Mouse (Mus musculus) midbrain, embryonic 10.5 days (tissue): ENCODE results near the gene Mettl26. TPM values are rescaled to one million over a fixed set of nuclear protein-coding genes. Genes with fewer than 3 reads are reported as not detected.

Experiments used
- DNase-seq: peaks from one replicate; pipeline ENCODE4 v3.0.0-alpha.2; 2017; ENCODE audit warnings: low spot score
- H3K27ac ChIP-seq: fragments of 300-500 bp; sonication (generic); replicated peaks from 2 replicates; pipeline ENCODE4 v1.5.1; 2016; ENCODE audit warnings: mild to moderate bottlenecking
- H3K27me3 ChIP-seq: fragments of 300-500 bp; sonication (generic); 2 replicates; pipeline ENCODE4 v1.6.1; 2016; ENCODE audit warnings: low read depth, mild to moderate bottlenecking; ENCODE audit not compliant: poor library complexity, severe bottlenecking
- H3K36me3 ChIP-seq: fragments of 300-500 bp; sonication (generic); 2 replicates; pipeline ENCODE4 v1.6.1; 2016; ENCODE audit warnings: mild to moderate bottlenecking, moderate library complexity
- H3K4me1 ChIP-seq: fragments of 300-500 bp; sonication (generic); 2 replicates; pipeline ENCODE4 v1.6.1; 2016
- H3K4me3 ChIP-seq: fragments of 300-500 bp; sonication (generic); 2 replicates; pipeline ENCODE4 v1.5.1; 2016; ENCODE audit warnings: mild to moderate bottlenecking, moderate library complexity
- H3K9me3 ChIP-seq: fragments of 300-500 bp; sonication (generic); replicated peaks from 2 replicates; pipeline ENCODE4 v1.6.1; 2016; ENCODE audit warnings: mild to moderate bottlenecking
- WGBS: fragments of 180-500 bp; shearing (Covaris S2); methylation state at CpG from one replicate; pipeline ENCODE4 v1.1.7; 2016; 5-methylcytosine and 5-hydroxymethylcytosine counted together
- microRNA-seq: library from miRNA; unstranded; fragments of <30 nt; microRNA quantifications from one replicate; pipeline ENCODE4, GENCODE M21; 2017
- polyA plus RNA-seq: library from polyadenylated mRNA; unstranded; fragments of >200 nt; fragmentation: Nextera tagmentation; extraction: Ambion mirVana; gene quantifications from 2 replicates; pipeline ENCODE4 v1.2.1, GENCODE M21; 2016

The Mettl26 gene
- polyA plus RNA-seq, 1 experiment from 2014 or later: 80.4 TPM

- H3K9me3 ChIP-seq: no peaks in the 10 kb centered on the region
- H3K4me1 ChIP-seq: peaks cover 16% of the 10 kb centered on the region
- H3K4me3 ChIP-seq: no peak overlapping the region
- H3K27ac ChIP-seq: no peak overlapping the region
- H3K36me3 ChIP-seq: peaks cover 28% of the 10 kb centered on the region
- WGBS: 89% methylated on average over 1 of the region's 1 CpGs
- no peaks in the 10 kb centered on the region for H3K27me3 ChIP-seq
- DNase-seq: no peak
These were observed 39.0 kb downstream of the Mettl26 start for GRCm38 (mm10) chr17:25913877-25914275.

DNA sequence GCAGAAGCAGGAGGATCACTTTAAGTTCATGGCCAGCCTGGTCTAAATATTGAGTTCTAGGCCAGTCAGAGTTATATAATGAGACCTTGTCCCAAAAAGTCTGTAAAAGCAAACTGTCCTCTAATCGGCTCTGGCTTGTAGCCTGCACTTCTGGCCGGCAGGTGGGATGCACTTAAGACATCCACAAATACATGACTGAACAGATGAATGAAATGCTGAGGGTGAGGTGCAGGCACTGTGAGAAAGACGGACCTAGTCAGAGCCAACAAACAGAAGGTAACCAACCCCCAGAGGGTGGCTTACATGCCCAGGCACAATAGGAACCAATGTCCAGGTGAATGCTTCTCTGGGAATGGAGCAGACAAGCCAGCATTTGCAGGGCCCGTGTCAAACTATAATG, 39.4 kb downstream of the Mettl26 start:
- no peak for DNase-seq
- peaks cover 18% of the 10 kb centered on the region for H3K4me1 ChIP-seq
- WGBS: 86% methylated on average over 4 of the region's 4 CpGs
- no peak overlapping the region for H3K4me3 ChIP-seq
- H3K9me3 ChIP-seq: no peaks in the 10 kb centered on the region
- H3K36me3 ChIP-seq: peaks cover 28% of the 10 kb centered on the region
- no peaks in the 10 kb centered on the region for H3K27me3 ChIP-seq
- H3K27ac ChIP-seq: no peak overlapping the region

DNA sequence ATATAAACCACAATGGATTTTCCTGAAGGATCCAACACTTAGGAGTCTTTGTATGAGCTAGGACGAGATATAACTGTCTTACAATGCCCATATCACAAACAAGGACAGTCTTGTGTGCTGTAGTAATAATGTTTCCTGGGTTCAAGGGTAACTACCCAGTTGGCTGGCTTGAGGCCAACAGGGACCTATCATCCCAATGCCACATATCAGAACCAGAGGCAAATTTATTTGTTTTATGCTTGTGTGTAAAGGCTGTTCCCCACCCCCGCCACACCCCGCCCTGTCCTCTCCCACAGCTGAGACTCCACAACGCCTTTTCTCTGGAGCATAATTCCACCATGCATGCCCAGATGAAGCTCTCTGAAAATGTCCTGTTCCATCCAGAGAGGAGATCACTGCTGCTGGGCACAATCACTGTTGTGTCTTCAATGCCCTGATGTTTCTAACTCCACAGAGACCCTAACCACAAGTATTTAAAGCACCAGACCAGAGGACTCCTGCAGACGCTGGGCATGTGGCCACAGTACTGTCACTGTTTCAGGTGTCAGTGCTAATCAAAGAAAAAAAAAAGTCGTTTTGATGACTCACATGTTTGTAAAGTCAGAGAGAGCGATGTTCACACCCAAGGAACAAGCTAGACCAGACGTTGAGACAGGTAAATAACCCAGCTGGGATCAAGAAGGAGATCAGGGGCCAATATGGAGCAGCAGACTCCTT, 42.2 kb downstream of the Mettl26 start:
- WGBS: 89% methylated on average over 8 of the region's 8 CpGs
- H3K27me3 ChIP-seq: no peaks in the 10 kb centered on the region
- no peaks in the 10 kb centered on the region for H3K9me3 ChIP-seq
- 0 out of 2 replicates have a peak overlapping the region, but pooled peaks have one; percentile 99 for H3K4me3 ChIP-seq
- no peak for DNase-seq
- H3K36me3 ChIP-seq: peaks cover 19% of the 10 kb centered on the region
- H3K4me1 ChIP-seq: peaks cover 37% of the 10 kb centered on the region
- H3K27ac ChIP-seq: no peak overlapping the region

DNA sequence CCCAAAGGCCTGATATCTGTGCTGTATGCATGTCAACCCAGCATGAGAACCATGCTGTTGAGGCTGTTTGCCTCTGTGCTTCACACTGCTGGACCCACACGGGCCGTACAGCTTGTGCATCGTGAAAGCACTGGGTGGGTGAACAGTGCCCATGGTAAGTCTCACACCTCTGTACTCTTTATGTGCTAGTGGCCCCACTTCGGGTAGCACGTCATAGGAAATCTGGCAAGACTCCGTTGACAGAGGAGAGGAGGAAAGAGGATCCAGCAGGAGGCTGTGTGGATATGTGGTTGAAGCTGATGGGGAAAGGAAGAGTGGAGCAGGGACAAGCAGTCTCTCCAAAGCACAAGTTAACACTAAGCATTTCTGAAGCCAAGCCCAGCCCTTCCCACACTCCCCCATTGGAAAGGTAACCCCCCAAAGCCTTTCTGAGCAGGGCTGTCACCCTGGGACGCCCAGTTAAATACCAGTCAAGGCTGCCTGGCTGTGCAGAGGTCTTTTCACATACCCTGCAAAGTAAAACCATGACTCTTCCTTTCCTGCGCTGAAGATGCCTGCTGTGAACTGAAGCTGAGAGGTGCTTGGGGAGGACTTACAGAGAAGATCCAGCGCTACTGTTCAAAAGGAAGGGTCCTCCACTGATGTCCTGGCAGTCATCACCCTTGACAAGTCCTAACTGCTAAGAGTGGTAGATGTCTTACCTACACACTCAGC, 43.3 kb downstream of the Mettl26 start:
- WGBS: 85% methylated on average over 9 of the region's 9 CpGs

GRCm38 (mm10) chr17:25919144-25919785, 44.4 kb downstream of the Mettl26 start, which contains the start of gene Rab40c:
Gene Rab40c (minus strand): TSS chr17:25919727.
- Histone ChIP-seq H3K9me3 (no peaks in the 10 kb centered on the region), H3K4me3 (peak within 1 kb of the TSS; percentile 99), H3K27ac (peak within 1 kb of the TSS; percentile 87), H3K4me1 (peaks cover 37% of the 10 kb centered on the region), H3K27me3 (no peaks in the 10 kb centered on the region), H3K36me3 (peaks cover 13% of the 10 kb centered on the region)
- WGBS: under 1% methylated on average over 62 of the region's 78 CpGs
- no peak for DNase-seq

More for the DNA sequence above, 43.3 kb downstream of the Mettl26 start:
- DNase-seq: no peak
- H3K27me3 ChIP-seq: no peaks in the 10 kb centered on the region
- H3K4me3 ChIP-seq: peak overlapping the region; percentile 99
- H3K9me3 ChIP-seq: no peaks in the 10 kb centered on the region
- H3K4me1 ChIP-seq: peaks cover 37% of the 10 kb centered on the region
- H3K27ac ChIP-seq: no peak overlapping the region
- peaks cover 19% of the 10 kb centered on the region for H3K36me3 ChIP-seq

DNA sequence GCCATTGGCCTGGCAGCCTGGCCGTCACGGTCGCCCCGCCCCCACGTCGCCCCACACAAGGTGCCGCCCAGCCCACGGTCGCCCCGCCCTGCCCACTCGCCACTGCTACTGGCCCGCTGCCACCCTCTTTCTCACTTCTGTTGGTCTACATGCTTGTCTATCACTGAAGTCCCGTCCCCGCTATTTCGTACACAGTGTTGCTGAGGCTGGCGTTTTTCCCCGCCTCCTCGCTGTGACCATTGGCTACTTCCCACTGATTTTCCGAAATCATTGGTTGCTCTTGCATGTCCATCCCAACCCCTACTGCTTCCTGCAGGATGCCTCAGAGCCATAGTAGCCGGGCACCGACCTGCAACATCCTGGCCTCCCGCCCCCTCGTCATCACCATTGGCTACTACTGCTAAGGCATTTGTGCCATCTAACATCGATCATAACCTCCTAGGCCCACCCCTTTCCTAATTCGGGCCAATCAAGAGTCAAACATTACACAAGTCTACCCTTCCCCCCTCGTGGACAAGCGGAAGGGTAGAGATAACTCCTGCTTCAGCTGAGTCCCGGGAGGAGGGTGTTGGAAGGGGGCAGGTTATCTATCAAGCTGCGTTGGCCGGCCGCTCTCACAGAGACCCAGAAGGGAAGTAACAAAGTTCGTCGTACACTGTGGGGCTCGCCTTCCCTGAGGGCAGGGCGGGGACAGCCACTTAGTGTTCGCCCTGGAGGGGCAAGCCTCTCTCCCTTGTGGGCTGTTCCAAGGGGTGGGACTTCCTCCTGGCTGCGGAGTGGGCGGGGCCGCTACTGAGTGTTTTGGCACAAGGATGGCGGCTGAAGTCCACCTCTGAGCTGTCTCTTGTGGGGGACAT, 45.1 kb downstream of the Mettl26 start:
- H3K36me3 ChIP-seq: peaks cover 13% of the 10 kb centered on the region
- no peaks in the 10 kb centered on the region for H3K27me3 ChIP-seq
- peak; percentile 99 for DNase-seq
- peak overlapping the region; percentile 87 for H3K27ac ChIP-seq
- H3K4me1 ChIP-seq: peaks cover 37% of the 10 kb centered on the region
- no peaks in the 10 kb centered on the region for H3K9me3 ChIP-seq
- peak overlapping the region; percentile 99 for H3K4me3 ChIP-seq
- under 1% methylated on average over 40 of the region's 40 CpGs for WGBS

DNA sequence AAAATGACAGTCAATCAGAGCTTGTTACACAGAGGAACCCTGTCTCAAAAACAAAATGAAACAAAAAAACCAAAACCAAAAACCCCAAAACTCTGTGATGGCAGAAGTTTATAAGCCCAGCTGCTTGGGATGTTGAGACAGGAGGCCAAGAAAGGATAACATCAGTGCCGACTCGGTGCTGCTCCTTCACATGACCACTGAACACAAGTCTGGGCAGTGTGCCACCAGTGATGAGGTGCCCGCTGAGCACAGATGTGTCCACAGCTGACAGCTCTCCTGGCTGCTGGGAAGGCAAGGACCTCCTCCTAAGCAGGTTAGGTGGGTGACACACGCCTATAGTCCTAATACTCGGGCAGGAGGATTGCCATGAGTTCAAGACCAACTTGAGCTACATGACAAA, 47.2 kb downstream of the Mettl26 start:
- no peak for DNase-seq
- Histone ChIP-seq H3K4me1 (peaks cover 37% of the 10 kb centered on the region), H3K27ac (no peak overlapping the region), H3K4me3 (no peak overlapping the region), H3K27me3 (no peaks in the 10 kb centered on the region), H3K9me3 (no peaks in the 10 kb centered on the region), H3K36me3 (peaks cover 26% of the 10 kb centered on the region)
- 80% methylated on average over 5 of the region's 5 CpGs for WGBS

- no peak for DNase-seq
- Histone ChIP-seq H3K4me3 (no peak overlapping the region), H3K27ac (no peak overlapping the region), H3K9me3 (no peaks in the 10 kb centered on the region), H3K4me1 (peaks cover 10% of the 10 kb centered on the region), H3K36me3 (peaks cover 50% of the 10 kb centered on the region), H3K27me3 (no peaks in the 10 kb centered on the region)
- WGBS: 71% methylated on average over 2 of the region's 2 CpGs
These were observed 50.5 kb downstream of the Mettl26 start for GRCm38 (mm10) chr17:25925348-25925747.

Small RNA genes lying within 50 kb of the gene (microRNA-seq; reads per million reads assigned to microRNA genes)
- not detected for gene Mir3082

Other genes with a start within 250 kb of the Mettl26 start
- gene Gng13, start 157.9 kb upstream of the Mettl26 start, polyA plus RNA-seq: 0.51 and 0.77 TPM in 2 replicates
- 55.9 and 58.9 TPM in 2 replicates for gene Chtf18, start 147.7 kb upstream of the Mettl26 start, polyA plus RNA-seq
- gene Rpusd1, start 147.4 kb upstream of the Mettl26 start, polyA plus RNA-seq: 22.5 and 24.7 TPM in 2 replicates
- not detected in 2 replicates for gene Mslnl, start 139.0 kb upstream of the Mettl26 start, polyA plus RNA-seq
- 0.16 TPM in 1 of 2 replicates, not detected in the other for gene Msln, start 120.7 kb upstream of the Mettl26 start, polyA plus RNA-seq
- gene Narfl, start 101.3 kb upstream of the Mettl26 start, polyA plus RNA-seq: 28.1 and 29.5 TPM in 2 replicates
- gene Haghl, start 89.4 kb upstream of the Mettl26 start, polyA plus RNA-seq: 75.8 and 103 TPM in 2 replicates
- gene Ccdc78, start 88.5 kb upstream of the Mettl26 start, polyA plus RNA-seq: 0.79 and 1.2 TPM in 2 replicates
- gene Fam173a, start 82.2 kb upstream of the Mettl26 start, polyA plus RNA-seq: 71.8 and 88.0 TPM in 2 replicates
- gene AC134908.4, start 79.4 kb upstream of the Mettl26 start, polyA plus RNA-seq: 2.9 TPM in 1 of 2 replicates, not detected in the other
- gene Metrn, start 77.9 kb upstream of the Mettl26 start, polyA plus RNA-seq: 174 and 205 TPM in 2 replicates
- gene Fbxl16, start 66.0 kb upstream of the Mettl26 start, polyA plus RNA-seq: 9.3 and 12.4 TPM in 2 replicates
- gene Wdr24, start 51.4 kb upstream of the Mettl26 start, polyA plus RNA-seq: 31.7 and 32.2 TPM in 2 replicates
- gene Jmjd8, start 46.2 kb upstream of the Mettl26 start, polyA plus RNA-seq: 58.7 and 68.4 TPM in 2 replicates
- 381 and 403 TPM in 2 replicates for gene Stub1, start 41.7 kb upstream of the Mettl26 start, polyA plus RNA-seq
- 1.7 and 2.7 TPM in 2 replicates for gene Rhbdl1, start 37.8 kb upstream of the Mettl26 start, polyA plus RNA-seq
- gene Gm20683, start 33.3 kb upstream of the Mettl26 start, polyA plus RNA-seq: 1.7 and 2.2 TPM in 2 replicates
- gene Rhot2, start 30.2 kb upstream of the Mettl26 start, polyA plus RNA-seq: 23.9 and 25.2 TPM in 2 replicates
- 53.4 and 53.9 TPM in 2 replicates for gene Wdr90, start 13.6 kb upstream of the Mettl26 start, polyA plus RNA-seq
- gene Mcrip2, start 6.3 kb upstream of the Mettl26 start, polyA plus RNA-seq: 9.9 and 17.1 TPM in 2 replicates
- 6.1 and 19.7 TPM in 2 replicates for gene Wfikkn1, start 5.8 kb downstream of the Mettl26 start, polyA plus RNA-seq
- gene Rab40c, start 44.7 kb downstream of the Mettl26 start, polyA plus RNA-seq: 29.8 and 33.6 TPM in 2 replicates
- gene Pigq, start 69.9 kb downstream of the Mettl26 start, polyA plus RNA-seq: 64.8 and 67.8 TPM in 2 replicates
- gene Nhlrc4, start 69.9 kb downstream of the Mettl26 start, polyA plus RNA-seq: 0.34 TPM in 1 of 2 replicates, not detected in the other
- gene A930017K11Rik, start 77.5 kb downstream of the Mettl26 start, polyA plus RNA-seq: 0.06 and 0.19 TPM in 2 replicates
- gene Capn15, start 110.7 kb downstream of the Mettl26 start, polyA plus RNA-seq: 27.6 and 29.5 TPM in 2 replicates
- 20.6 and 26.9 TPM in 2 replicates for gene Rab11fip3, start 194.5 kb downstream of the Mettl26 start, polyA plus RNA-seq
- gene Decr2, start 215.3 kb downstream of the Mettl26 start, polyA plus RNA-seq: 27.8 and 28.2 TPM in 2 replicates
- gene Nme4, start 220.5 kb downstream of the Mettl26 start, polyA plus RNA-seq: 87.4 and 106 TPM in 2 replicates
- 1.6 and 2.0 TPM in 2 replicates for gene Tmem8, start 238.2 kb downstream of the Mettl26 start, polyA plus RNA-seq
- 301 and 332 TPM in 2 replicates for gene Mrpl28, start 248.4 kb downstream of the Mettl26 start, polyA plus RNA-seq